Mouse (Mus musculus): ENCODE data around the gene Gstm1. TPM values are rescaled to one million over a fixed set of nuclear protein-coding genes. Genes with fewer than 3 reads are reported as not detected.

The Gstm1 gene
- polyA plus RNA-seq, 1 experiment from 2014 or later, result 376 TPM

Other genes with a start within 250 kb of the Gstm1 start
- 274 and 322 TPM in 2 replicates for gene Eps8l3, start 140.7 kb downstream of the Gstm1 start, polyA plus RNA-seq (2015; fragmentation: Nextera tagmentation; extraction: Ambion mirVana)
- gene Gstm5, start 122.2 kb downstream of the Gstm1 start, polyA plus RNA-seq (2015; fragmentation: Nextera tagmentation; extraction: Ambion mirVana), result 168 and 171 TPM in 2 replicates
- gene Gstm7, start 86.2 kb downstream of the Gstm1 start, polyA plus RNA-seq (2015; fragmentation: Nextera tagmentation; extraction: Ambion mirVana), result 32.2 and 32.7 TPM in 2 replicates
- 17.9 and 22.0 TPM in 2 replicates for gene Gstm6, start 74.2 kb downstream of the Gstm1 start, polyA plus RNA-seq (2015; fragmentation: Nextera tagmentation; extraction: Ambion mirVana)
- gene Gstm3, start 48.7 kb downstream of the Gstm1 start, polyA plus RNA-seq (2015; fragmentation: Nextera tagmentation; extraction: Ambion mirVana), result 160 and 183 TPM in 2 replicates
- 207 and 212 TPM in 2 replicates for gene Gstm2, start 31.5 kb downstream of the Gstm1 start, polyA plus RNA-seq (2015; fragmentation: Nextera tagmentation; extraction: Ambion mirVana)
- 47.9 and 49.2 TPM in 2 replicates for gene Gstm4, start 26.9 kb upstream of the Gstm1 start, polyA plus RNA-seq (2015; fragmentation: Nextera tagmentation; extraction: Ambion mirVana)
- 46.9 and 48.9 TPM in 2 replicates for gene Ampd2, start 68.7 kb upstream of the Gstm1 start, polyA plus RNA-seq (2015; fragmentation: Nextera tagmentation; extraction: Ambion mirVana)
- 1.9 and 2.7 TPM in 2 replicates for gene Gnat2, start 74.8 kb upstream of the Gstm1 start, polyA plus RNA-seq (2015; fragmentation: Nextera tagmentation; extraction: Ambion mirVana)
- gene Gnai3, start 128.2 kb upstream of the Gstm1 start, polyA plus RNA-seq (2015; fragmentation: Nextera tagmentation; extraction: Ambion mirVana), result 168 and 170 TPM in 2 replicates
- gene Gpr61, start 136.9 kb upstream of the Gstm1 start, polyA plus RNA-seq (2015; fragmentation: Nextera tagmentation; extraction: Ambion mirVana), result 0.11 and 0.13 TPM in 2 replicates
- 2.2 and 2.5 TPM in 2 replicates for gene Amigo1, start 168.4 kb upstream of the Gstm1 start, polyA plus RNA-seq (2015; fragmentation: Nextera tagmentation; extraction: Ambion mirVana)
- gene Cyb561d1, start 183.2 kb upstream of the Gstm1 start, polyA plus RNA-seq (2015; fragmentation: Nextera tagmentation; extraction: Ambion mirVana), result 4.2 and 4.7 TPM in 2 replicates
- gene Atxn7l2, start 193.0 kb upstream of the Gstm1 start, polyA plus RNA-seq (2015; fragmentation: Nextera tagmentation; extraction: Ambion mirVana), result 9.7 and 10.5 TPM in 2 replicates
- gene Sypl2, start 208.7 kb upstream of the Gstm1 start, polyA plus RNA-seq (2015; fragmentation: Nextera tagmentation; extraction: Ambion mirVana), result 0.24 and 0.28 TPM in 2 replicates
- 249 and 278 TPM in 2 replicates for gene Psma5, start 239.0 kb upstream of the Gstm1 start, polyA plus RNA-seq (2015; fragmentation: Nextera tagmentation; extraction: Ambion mirVana)

All from intestine, embryonic 16.5 days (tissue).